Mouse (Mus musculus): ENCODE measurements at regions not wholly inside any gene's neighbourhood (a gene's known extent, or its start where the extent isn't known, plus 50 kb on each side); places are given as distances from the start of the nearest gene placed in this dataset.
A peak's percentile ranks its signal among the peaks of the same experiment; 100 is the strongest.

GRCm38 (mm10) chr6:91582338-91582737 lies 66.6 kb downstream of the Lsm3 start:
- 80% methylated on average over 5 of the region's 5 CpGs for WGBS
- Histone ChIP-seq H3K9me3 (ENCODE audit: control insufficient read depth, low read length) (no peaks in the 10 kb centered on the region), H3K27ac (replicated peaks) (no peak overlapping the region), H3K4me1 (replicated peaks; ENCODE audit: control insufficient read depth, insufficient read depth) (no peaks in the 10 kb centered on the region), H3K4me3 (ENCODE audit: low read depth, low read length) (no peak overlapping the region), H3K9ac (ENCODE audit: low read length) (no peak overlapping the region), H3K27me3 (ENCODE audit: control insufficient read depth, insufficient read depth, low read length) (no peaks in the 10 kb centered on the region), H3K4me2 (replicated peaks; ENCODE audit: low read depth) (no peak overlapping the region), H3K36me3 (ENCODE audit: control insufficient read depth, insufficient read depth, low read length) (no peaks in the 10 kb centered on the region)
- DNase-seq (ENCODE audit: low spot score) (no peak), ATAC-seq (ENCODE audit: low FRiP score, low TSS enrichment) (no peak)
- TF ChIP-seq EP300 (optimal IDR thresholded peaks at IDR 0.05) (no peak), CTCF (IDR thresholded peaks at IDR 0.05; ENCODE audit: low read depth) (no peak)

GRCm38 (mm10) chr6:91583346-91583745 lies 67.6 kb downstream of the Lsm3 start:
- Histone ChIP-seq H3K4me2 (replicated peaks; ENCODE audit: low read depth) (no peak overlapping the region), H3K4me1 (replicated peaks; ENCODE audit: control insufficient read depth, insufficient read depth) (no peaks in the 10 kb centered on the region), H3K9ac (ENCODE audit: low read length) (no peak overlapping the region), H3K4me3 (ENCODE audit: low read depth, low read length) (no peak overlapping the region), H3K36me3 (ENCODE audit: control insufficient read depth, insufficient read depth, low read length) (no peaks in the 10 kb centered on the region), H3K9me3 (ENCODE audit: control insufficient read depth, low read length) (no peaks in the 10 kb centered on the region), H3K27me3 (ENCODE audit: control insufficient read depth, insufficient read depth, low read length) (no peaks in the 10 kb centered on the region), H3K27ac (replicated peaks) (no peak overlapping the region)
- 72% methylated on average over 5 of the region's 5 CpGs for WGBS
- TF ChIP-seq CTCF (IDR thresholded peaks at IDR 0.05; ENCODE audit: low read depth) = no peak
- TF ChIP-seq EP300 (optimal IDR thresholded peaks at IDR 0.05) = no peak
- no peak for DNase-seq (ENCODE audit: low spot score)
- no peak for ATAC-seq (ENCODE audit: low FRiP score, low TSS enrichment)

GRCm38 (mm10) chr6:91585543-91585942 lies 69.8 kb downstream of the Lsm3 start:
- Histone ChIP-seq H3K36me3 (ENCODE audit: control insufficient read depth, insufficient read depth, low read length) (no peaks in the 10 kb centered on the region), H3K27me3 (ENCODE audit: control insufficient read depth, insufficient read depth, low read length) (no peaks in the 10 kb centered on the region), H3K4me3 (ENCODE audit: low read depth, low read length) (no peak overlapping the region), H3K4me2 (replicated peaks; ENCODE audit: low read depth) (no peak overlapping the region), H3K9me3 (ENCODE audit: control insufficient read depth, low read length) (no peaks in the 10 kb centered on the region), H3K9ac (ENCODE audit: low read length) (no peak overlapping the region), H3K27ac (replicated peaks) (no peak overlapping the region), H3K4me1 (replicated peaks; ENCODE audit: control insufficient read depth, insufficient read depth) (no peaks in the 10 kb centered on the region)
- 75% methylated on average over 3 of the region's 3 CpGs for WGBS
- DNase-seq (ENCODE audit: low spot score) (no peak), ATAC-seq (ENCODE audit: low FRiP score, low TSS enrichment) (no peak)
- no peak for TF ChIP-seq EP300 (optimal IDR thresholded peaks at IDR 0.05)
- no peak for TF ChIP-seq CTCF (IDR thresholded peaks at IDR 0.05; ENCODE audit: low read depth)

DNA sequence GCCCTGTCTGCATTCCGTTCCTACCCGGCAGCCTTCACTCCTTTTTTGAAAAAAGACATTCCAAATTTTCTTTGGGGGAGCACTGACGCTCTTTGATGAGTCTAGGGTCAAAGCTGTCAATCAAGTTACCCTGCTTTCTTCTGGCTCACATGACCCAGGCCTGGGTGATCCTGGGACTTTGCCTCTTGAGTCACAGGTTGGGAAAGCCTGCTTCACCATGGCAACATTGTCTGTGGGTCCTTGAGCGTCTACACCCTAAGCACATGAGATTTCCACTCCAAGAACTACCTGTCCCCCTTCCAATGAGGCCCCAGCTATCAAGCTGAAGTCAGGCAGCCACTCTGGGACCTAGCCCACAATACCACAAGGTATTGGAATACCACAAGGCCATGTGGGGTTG lies 73.5 kb downstream of the Lsm3 start:
- H3K9ac ChIP-seq (ENCODE audit: low read length) = no peak overlapping the region
- TF ChIP-seq EP300 (optimal IDR thresholded peaks at IDR 0.05) = no peak
- TF ChIP-seq CTCF (IDR thresholded peaks at IDR 0.05; ENCODE audit: low read depth) = no peak
- H3K4me1 ChIP-seq (replicated peaks; ENCODE audit: control insufficient read depth, insufficient read depth) = 0 out of 2 replicates have a peak, but pooled peaks cover 3% of the 10 kb centered on the region
- H3K36me3 ChIP-seq (ENCODE audit: control insufficient read depth, insufficient read depth, low read length) = no peaks in the 10 kb centered on the region
- WGBS = 54% methylated on average over 4 of the region's 4 CpGs
- DNase-seq (ENCODE audit: low spot score) (no peak), ATAC-seq (ENCODE audit: low FRiP score, low TSS enrichment) (no peak)
- H3K4me2 ChIP-seq (replicated peaks; ENCODE audit: low read depth) = no peak overlapping the region
- no peaks in the 10 kb centered on the region for H3K9me3 ChIP-seq (ENCODE audit: control insufficient read depth, low read length)
- H3K4me3 ChIP-seq (ENCODE audit: low read depth, low read length) = no peak overlapping the region
- no peaks in the 10 kb centered on the region for H3K27me3 ChIP-seq (ENCODE audit: control insufficient read depth, insufficient read depth, low read length)
- no peak overlapping the region for H3K27ac ChIP-seq (replicated peaks)

DNA sequence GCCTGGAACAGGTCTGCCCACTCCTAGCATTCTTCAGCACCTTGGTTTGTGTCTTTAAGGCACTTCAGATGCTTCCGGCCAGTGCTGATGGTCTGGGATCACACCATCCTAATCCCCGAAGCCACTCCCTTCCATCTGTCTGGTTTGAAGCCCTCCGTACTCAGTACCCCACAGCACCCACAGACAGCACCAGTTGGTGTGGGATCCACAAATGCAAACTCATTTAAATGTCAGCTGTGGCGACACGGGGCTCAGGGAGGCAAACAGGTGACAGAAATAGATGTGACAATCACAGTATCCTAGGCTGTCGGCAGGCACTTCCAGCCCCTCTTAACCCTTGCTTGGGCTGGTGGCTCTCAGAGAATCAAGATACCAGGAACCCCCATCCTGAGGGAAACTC lies 74.7 kb downstream of the Lsm3 start:
- ATAC-seq (ENCODE audit: low FRiP score, low TSS enrichment) (0 out of 2 replicates have a peak, but pooled peaks have one; percentile 9), DNase-seq (ENCODE audit: low spot score) (no peak)
- Histone ChIP-seq H3K4me1 (replicated peaks; ENCODE audit: control insufficient read depth, insufficient read depth) (0 out of 2 replicates have a peak, but pooled peaks cover 3% of the 10 kb centered on the region), H3K4me3 (ENCODE audit: low read depth, low read length) (no peak overlapping the region), H3K27ac (replicated peaks) (no peak overlapping the region), H3K9ac (ENCODE audit: low read length) (no peak overlapping the region), H3K9me3 (ENCODE audit: control insufficient read depth, low read length) (no peaks in the 10 kb centered on the region), H3K36me3 (ENCODE audit: control insufficient read depth, insufficient read depth, low read length) (no peaks in the 10 kb centered on the region), H3K27me3 (ENCODE audit: control insufficient read depth, insufficient read depth, low read length) (no peaks in the 10 kb centered on the region), H3K4me2 (replicated peaks; ENCODE audit: low read depth) (no peak overlapping the region)
- TF ChIP-seq EP300 (optimal IDR thresholded peaks at IDR 0.05) = no peak
- TF ChIP-seq CTCF (IDR thresholded peaks at IDR 0.05; ENCODE audit: low read depth) = no peak
- WGBS = 52% methylated on average over 6 of the region's 6 CpGs

GRCm38 (mm10) chr6:91590806-91591571 lies 75.3 kb downstream of the Lsm3 start:
- 26% methylated on average over 8 of the region's 8 CpGs for WGBS
- H3K9me3 ChIP-seq (ENCODE audit: control insufficient read depth, low read length) = no peaks in the 10 kb centered on the region
- DNase-seq (ENCODE audit: low spot score) = peak; percentile 46
- no peak overlapping the region; the same call in 1 of the 2 replicates for H3K4me2 ChIP-seq (replicated peaks; ENCODE audit: low read depth)
- no peak overlapping the region for H3K4me3 ChIP-seq (ENCODE audit: low read depth, low read length)
- H3K27ac ChIP-seq (replicated peaks) = no peak overlapping the region
- H3K27me3 ChIP-seq (ENCODE audit: control insufficient read depth, insufficient read depth, low read length) = no peaks in the 10 kb centered on the region
- H3K9ac ChIP-seq (ENCODE audit: low read length) = no peak overlapping the region
- TF ChIP-seq EP300 (optimal IDR thresholded peaks at IDR 0.05) (no peak), CTCF (IDR thresholded peaks at IDR 0.05; ENCODE audit: low read depth) (no peak)
- H3K4me1 ChIP-seq (replicated peaks; ENCODE audit: control insufficient read depth, insufficient read depth) = 0 out of 2 replicates have a peak, but pooled peaks cover 3% of the 10 kb centered on the region
- no peak for ATAC-seq (ENCODE audit: low FRiP score, low TSS enrichment)
- no peaks in the 10 kb centered on the region for H3K36me3 ChIP-seq (ENCODE audit: control insufficient read depth, insufficient read depth, low read length)

Data from stomach, postnatal 0 days (tissue).